In genomic region chr5:25555684-25556083, GRCm38 (mm10) we compare ENCODE assay signal across 34 mouse cellular contexts. TPM values are rescaled to one million over a fixed set of nuclear protein-coding genes. Genes with fewer than 3 reads are reported as not detected.
"Had no signal": no experiment of that assay in that cellular context is flagged by ENCODE, and none has a peak within 500 bp of the region (broad histone marks: within the 10 kb centered on the region; RNA-seq: fewer than 3 reads in every experiment).

No protein-coding gene starts in this region.

- ATAC-seq: inflammation-experienced regulatory T-cells, adult 6 months; intestine, embryonic 15.5 days; intestine, postnatal 0 days had no signal

- H3K9ac ChIP-seq: heart, embryonic 13.5 days; heart, embryonic 15.5 days; hindbrain, embryonic 13.5 days; hindbrain, embryonic 15.5 days; intestine, embryonic 15.5 days; limb, embryonic 12.5 days; liver, embryonic 13.5 days; liver, embryonic 15.5 days had no signal

- H3K27me3 ChIP-seq: heart, embryonic 13.5 days; heart, embryonic 15.5 days; hindbrain, embryonic 13.5 days; hindbrain, embryonic 15.5 days; intestine, embryonic 15.5 days; limb, embryonic 12.5 days; liver, embryonic 13.5 days; liver, embryonic 15.5 days had no signal

- DNase-seq: gastrocnemius, adult 2 months; gastrocnemius, postnatal 10 days; gastrocnemius, postnatal 25 days; heart, adult 2 months; heart, postnatal 14 days; heart, postnatal 36 days; kidney, adult 18-20 months; kidney, adult 8-10 months; kidney, postnatal 10 days; kidney, postnatal 25 days; kidney, postnatal 4 days; liver; liver, embryonic 13.5 days had no signal

- H3K4me1 ChIP-seq: heart, embryonic 13.5 days; heart, embryonic 15.5 days; hindbrain, embryonic 13.5 days; hindbrain, embryonic 15.5 days; intestine, embryonic 15.5 days; limb, embryonic 10.5 days; limb, embryonic 12.5 days; liver, embryonic 13.5 days; liver, embryonic 15.5 days had no signal

- H3K4me3 ChIP-seq: gastrocnemius, adult 2 months; heart, adult 2 months; heart, embryonic 13.5 days; heart, embryonic 15.5 days; hindbrain, embryonic 13.5 days; hindbrain, embryonic 15.5 days; intestine, embryonic 15.5 days; layer of hippocampus, adult 2 months; left cerebral cortex, adult 2 months; limb, embryonic 10.5 days; limb, embryonic 12.5 days; liver, embryonic 13.5 days; liver, embryonic 15.5 days had no signal

- H3K27ac ChIP-seq: gastrocnemius, adult 2 months; heart, adult 2 months; heart, embryonic 13.5 days; heart, embryonic 15.5 days; hindbrain, embryonic 13.5 days; hindbrain, embryonic 15.5 days; intestine, embryonic 15.5 days; layer of hippocampus, adult 2 months; left cerebral cortex, adult 2 months; limb, embryonic 10.5 days; limb, embryonic 12.5 days; liver, embryonic 13.5 days; liver, embryonic 15.5 days had no signal

- H3K4me2 ChIP-seq: heart, embryonic 13.5 days; heart, embryonic 15.5 days; hindbrain, embryonic 13.5 days; hindbrain, embryonic 15.5 days; intestine, embryonic 15.5 days; limb, embryonic 12.5 days; liver, embryonic 11.5 days; liver, embryonic 13.5 days; liver, embryonic 15.5 days had no signal

- H3K9me3 ChIP-seq: heart, embryonic 13.5 days; heart, embryonic 15.5 days; hindbrain, embryonic 13.5 days; hindbrain, embryonic 15.5 days; intestine, embryonic 15.5 days; limb, embryonic 10.5 days; limb, embryonic 12.5 days; liver, embryonic 13.5 days; liver, embryonic 15.5 days had no signal

- H3K36me3 ChIP-seq: heart, embryonic 13.5 days; heart, embryonic 15.5 days; hindbrain, embryonic 13.5 days; hindbrain, embryonic 15.5 days; intestine, embryonic 15.5 days; limb, embryonic 10.5 days; limb, embryonic 12.5 days; liver, embryonic 13.5 days; liver, embryonic 15.5 days had no signal

RNA-seq across cellular contexts. Expression of gene Cct8l1, which starts 39.8 kb away (rescaled TPM):
- total RNA-seq: gastrocnemius, postnatal 10 days; gastrocnemius, postnatal 4 days; granulocyte monocyte progenitor cell, adult 5-6 weeks; hematopoietic stem cell, adult 5-6 weeks; left cerebral cortex, postnatal 14 days had no signal
- polyA plus RNA-seq: heart, embryonic 13.5 days; heart, embryonic 15.5 days; heart, postnatal 0 days; hindbrain, embryonic 11.5 days; intestine, embryonic 15.5 days; kidney, embryonic 14.5 days; kidney, embryonic 16.5 days; limb, embryonic 10.5 days; limb, embryonic 12.5 days; liver, embryonic 11.5 days; liver, embryonic 13.5 days had no signal
